Mouse (Mus musculus): ENCODE measurements around the gene Thbs2.
"Not testable (repeated sequence)": the region's sequence is repeated elsewhere in the genome, so short reads cannot be mapped to it uniquely, and the experiment has no call there.

Gene Thbs2

GRCm38 (mm10) chr17:14628901-14629300 is 65.1 kb downstream of the Thbs2 start:
- no peak for DNase-seq (ENCODE audit: low read depth)

- no peak for DNase-seq (ENCODE audit: low read depth)
These were observed 66.2 kb downstream of the Thbs2 start for GRCm38 (mm10) chr17:14627828-14628338.

- DNase-seq (ENCODE audit: low read depth): no peak
These were observed 69.6 kb downstream of the Thbs2 start for GRCm38 (mm10) chr17:14624433-14624832.

- DNase-seq (ENCODE audit: low read depth): not testable (repeated sequence)
These were observed 73.0 kb downstream of the Thbs2 start for GRCm38 (mm10) chr17:14621006-14621405.

GRCm38 (mm10) chr17:14620037-14620436 is 74.0 kb downstream of the Thbs2 start:
- DNase-seq (ENCODE audit: low read depth): no peak

- DNase-seq (ENCODE audit: low read depth): no peak
These were observed 75.0 kb downstream of the Thbs2 start for GRCm38 (mm10) chr17:14619038-14619437.
